Mouse (Mus musculus) myocyte (in vitro differentiated cells): Measurements from ENCODE around the gene Rabgap1l. TPM values are rescaled to one million over a fixed set of nuclear protein-coding genes. Genes with fewer than 3 reads are reported as not detected.

ENCODE experiments used
- H3K27me3 ChIP-seq: one replicate; pipeline ENCODE4 v1.6.1; 2011; ENCODE audit not compliant: control insufficient read depth, insufficient read depth, insufficient read length
- H3K36me3 ChIP-seq: one replicate; pipeline ENCODE4 v1.6.1; 2011; ENCODE audit not compliant: control insufficient read depth, insufficient read depth
- H3K4me2 ChIP-seq: one replicate; pipeline ENCODE4 v1.6.1; 2011; ENCODE audit warnings: low read depth, control low read depth
- H3K4me3 ChIP-seq: one replicate; pipeline ENCODE4 v1.5.1; 2011; ENCODE audit warnings: mild to moderate bottlenecking, control low read depth, moderate library complexity
- H3K79me2 ChIP-seq: one replicate; pipeline ENCODE4 v1.6.1; 2011; ENCODE audit not compliant: control insufficient read depth, insufficient read depth
- H3ac ChIP-seq: one replicate; pipeline ENCODE4 v1.6.1; 2011; ENCODE audit not compliant: control insufficient read depth, insufficient read length
- CEBPB ChIP-seq: IDR thresholded peaks from 2 replicates; pipeline ENCODE4 v1.6.1; 2011; ENCODE audit warnings: mild to moderate bottlenecking, moderate library complexity; ENCODE audit not compliant: poor library complexity, insufficient read depth, severe bottlenecking
- E2F4 ChIP-seq: IDR thresholded peaks from one replicate; pipeline ENCODE4 v1.6.1; 2011; ENCODE audit warnings: mild to moderate bottlenecking, control low read depth, moderate library complexity; ENCODE audit not compliant: insufficient read depth
- MAX ChIP-seq: IDR thresholded peaks from one replicate; pipeline ENCODE4 v1.6.1; 2011; ENCODE audit warnings: low read depth, mild to moderate bottlenecking, control low read depth
- MYOD1 ChIP-seq, 3 experiments: IDR thresholded peaks; one replicate each; pipeline ENCODE4 v1.6.1; 2011; ENCODE audit warnings: control low read depth in 2 of 3, low read depth in 2 of 3, mild to moderate bottlenecking in 2 of 3, moderate library complexity in 1 of 3; ENCODE audit not compliant: insufficient read length in 2 of 3, control insufficient read depth in 1 of 3
- MYOG ChIP-seq, 3 experiments: IDR thresholded peaks; one replicate each; pipeline ENCODE4 v1.6.1; 2011; ENCODE audit warnings: control low read depth in 2 of 3, low read depth in 2 of 3, mild to moderate bottlenecking in 2 of 3; ENCODE audit not compliant: insufficient read length in 2 of 3, control insufficient read depth in 1 of 3, insufficient read depth in 1 of 3
- POLR2A ChIP-seq: IDR thresholded peaks from one replicate; pipeline ENCODE4 v1.6.1; 2011; ENCODE audit warnings: low read depth, mild to moderate bottlenecking, control low read depth, moderate library complexity; ENCODE audit not compliant: insufficient read length
- POLR2AphosphoS2 ChIP-seq: IDR thresholded peaks from one replicate; pipeline ENCODE4 v1.6.1; 2011; ENCODE audit warnings: low read depth, control low read depth; ENCODE audit not compliant: insufficient read length
- REST ChIP-seq: IDR thresholded peaks from one replicate; pipeline ENCODE4 v1.6.1; 2011; ENCODE audit warnings: mild to moderate bottlenecking, control low read depth, moderate library complexity; ENCODE audit not compliant: insufficient read depth, insufficient read length
- SRF ChIP-seq: IDR thresholded peaks from one replicate; pipeline ENCODE4 v1.6.1; 2011; ENCODE audit warnings: low read depth; ENCODE audit not compliant: control insufficient read depth, insufficient read length
- TCF12 ChIP-seq: IDR thresholded peaks from one replicate; pipeline ENCODE4 v1.6.1; 2011; ENCODE audit warnings: mild to moderate bottlenecking, control low read depth; ENCODE audit not compliant: poor library complexity, insufficient read depth, severe bottlenecking
- TCF3 ChIP-seq: IDR thresholded peaks from one replicate; pipeline ENCODE4 v1.6.1; 2011; ENCODE audit warnings: low read depth, control low read depth; ENCODE audit not compliant: insufficient read length
- USF1 ChIP-seq: IDR thresholded peaks from one replicate; pipeline ENCODE4 v1.6.1; 2011; ENCODE audit warnings: low read depth, mild to moderate bottlenecking, control low read depth, moderate library complexity
- polyA plus RNA-seq: library from polyadenylated mRNA; unstranded; fragments of >200 nt; fragmentation: generic; extraction: Trizol; gene quantifications from one replicate; pipeline ENCODE4 v1.2.1, GENCODE M21; 2012; ENCODE audit warnings: missing spikeins

The Rabgap1l gene
- polyA plus RNA-seq, 1 experiment, result 6.3 TPM

DNA sequence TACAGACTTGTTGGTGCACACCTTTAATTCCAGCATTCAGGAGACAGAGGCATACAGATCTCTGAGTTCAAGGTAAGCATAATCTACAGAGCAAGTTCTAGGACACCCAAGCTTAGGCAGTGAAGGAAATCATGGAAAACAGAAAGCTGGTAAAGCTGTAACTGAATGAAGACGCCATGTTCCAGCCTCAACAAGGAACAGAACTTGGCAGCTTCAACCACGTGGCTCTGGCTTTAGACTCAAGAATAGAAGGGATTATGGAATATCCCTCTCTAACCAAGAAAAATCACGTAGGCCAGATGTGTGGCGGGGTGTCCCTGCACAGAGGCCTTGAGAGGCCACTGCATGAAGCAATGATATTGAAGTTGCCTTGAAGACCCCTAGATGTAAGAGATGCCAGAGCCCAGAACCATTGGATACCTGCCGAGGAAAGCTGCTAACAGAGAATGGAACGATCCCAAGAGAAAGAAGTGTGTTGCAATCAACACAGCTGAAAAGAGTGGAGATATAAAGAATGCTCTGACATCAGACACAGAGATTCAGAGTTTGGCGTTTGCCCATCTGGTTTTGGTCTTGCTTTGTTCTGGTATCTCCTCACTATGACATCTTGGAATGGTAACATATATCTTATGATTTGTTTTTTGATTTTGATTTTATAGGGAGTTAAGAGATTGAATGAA is 102.4 kb downstream of the Rabgap1l start:
- no peaks in the 10 kb centered on the region for H3K36me3 ChIP-seq

DNA sequence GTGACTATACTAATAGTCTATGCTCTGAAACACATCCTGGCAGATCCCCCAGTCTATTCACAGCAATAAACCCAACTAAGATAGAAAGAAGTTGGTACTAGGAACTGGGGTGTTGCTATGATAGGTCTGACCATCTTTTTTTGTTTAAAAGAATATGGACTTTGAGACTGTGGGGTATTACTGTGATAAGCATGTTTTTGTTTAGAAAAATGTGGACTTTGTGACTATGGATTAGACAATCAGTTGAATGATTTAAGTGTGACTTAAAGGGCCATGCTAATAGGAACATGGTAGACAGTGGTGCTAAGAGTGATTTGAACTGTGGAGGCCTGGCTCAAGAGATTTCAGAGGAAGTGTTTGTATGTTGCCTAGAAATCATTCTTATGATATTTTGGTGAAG is 103.5 kb downstream of the Rabgap1l start:
- H3ac ChIP-seq, result no peak overlapping the region
- no peak overlapping the region for H3K4me2 ChIP-seq
- H3K27me3 ChIP-seq, result no peaks in the 10 kb centered on the region
- H3K79me2 ChIP-seq, result no peaks in the 10 kb centered on the region
- TF ChIP-seq USF1 (no peak), TCF3 (no peak), MAX (no peak), REST (no peak), E2F4 (no peak), POLR2A (no peak), CEBPB (no peak), POLR2AphosphoS2 (no peak), MYOD1 (IDR thresholded peaks at IDR 0.05; ENCODE audit: control insufficient read depth in 1 of 3, insufficient read length in 2 of 3, low read depth in 2 of 3) (no peak), TCF12 (no peak), MYOG (IDR thresholded peaks at IDR 0.05; ENCODE audit: control insufficient read depth in 1 of 3, insufficient read depth in 1 of 3, insufficient read length in 2 of 3, low read depth in 2 of 3) (no peak), SRF (no peak)
- H3K36me3 ChIP-seq, result no peaks in the 10 kb centered on the region
- no peak overlapping the region for H3K4me3 ChIP-seq

More for the DNA sequence above, 102.4 kb downstream of the Rabgap1l start:
- Histone ChIP-seq H3K79me2 (no peaks in the 10 kb centered on the region), H3K4me2 (no peak overlapping the region), H3ac (no peak overlapping the region), H3K27me3 (no peaks in the 10 kb centered on the region), H3K4me3 (no peak overlapping the region)
- TF ChIP-seq USF1 (no peak), MYOG (IDR thresholded peaks at IDR 0.05; ENCODE audit: control insufficient read depth in 1 of 3, insufficient read depth in 1 of 3, insufficient read length in 2 of 3, low read depth in 2 of 3) (no peak), CEBPB (peak; percentile 69; the same call in 1 of the 2 replicates), E2F4 (no peak), MAX (no peak)

DNA sequence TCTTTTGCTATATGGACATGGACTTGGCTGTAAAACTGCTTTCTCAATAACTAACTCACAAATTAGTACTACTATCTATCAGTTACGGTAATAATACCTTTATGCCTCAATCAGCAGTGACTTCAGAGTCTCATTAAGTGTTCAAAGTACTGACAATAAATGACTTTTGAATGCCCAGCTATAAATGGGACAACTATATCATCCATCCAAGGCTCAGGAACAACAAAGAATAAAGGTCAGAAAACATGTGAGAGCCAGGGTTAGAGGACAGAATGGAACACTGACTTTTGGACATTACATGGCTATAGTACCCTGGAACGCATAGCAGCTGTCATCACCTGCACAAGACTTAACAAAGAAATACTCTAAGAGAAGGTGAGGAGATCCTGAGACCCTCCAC is 108.8 kb downstream of the Rabgap1l start:
- TF ChIP-seq SRF, result no peak
- TF ChIP-seq MYOD1 (IDR thresholded peaks at IDR 0.05; ENCODE audit: control insufficient read depth in 1 of 3, insufficient read length in 2 of 3, low read depth in 2 of 3), result no peak
- TF ChIP-seq E2F4, result no peak
- no peak for TF ChIP-seq USF1
- no peak for TF ChIP-seq TCF3
- TF ChIP-seq POLR2AphosphoS2, result no peak
- TF ChIP-seq MAX, result no peak
- no peak for TF ChIP-seq REST
- TF ChIP-seq TCF12, result no peak
- TF ChIP-seq POLR2A, result no peak
- no peak for TF ChIP-seq CEBPB
- TF ChIP-seq MYOG (IDR thresholded peaks at IDR 0.05; ENCODE audit: control insufficient read depth in 1 of 3, insufficient read depth in 1 of 3, insufficient read length in 2 of 3, low read depth in 2 of 3), result no peak
- H3K27me3 ChIP-seq, result no peaks in the 10 kb centered on the region
- H3K4me2 ChIP-seq, result no peak overlapping the region
- no peaks in the 10 kb centered on the region for H3K79me2 ChIP-seq
- H3K36me3 ChIP-seq, result no peaks in the 10 kb centered on the region
- no peak overlapping the region for H3K4me3 ChIP-seq
- no peak overlapping the region for H3ac ChIP-seq

DNA sequence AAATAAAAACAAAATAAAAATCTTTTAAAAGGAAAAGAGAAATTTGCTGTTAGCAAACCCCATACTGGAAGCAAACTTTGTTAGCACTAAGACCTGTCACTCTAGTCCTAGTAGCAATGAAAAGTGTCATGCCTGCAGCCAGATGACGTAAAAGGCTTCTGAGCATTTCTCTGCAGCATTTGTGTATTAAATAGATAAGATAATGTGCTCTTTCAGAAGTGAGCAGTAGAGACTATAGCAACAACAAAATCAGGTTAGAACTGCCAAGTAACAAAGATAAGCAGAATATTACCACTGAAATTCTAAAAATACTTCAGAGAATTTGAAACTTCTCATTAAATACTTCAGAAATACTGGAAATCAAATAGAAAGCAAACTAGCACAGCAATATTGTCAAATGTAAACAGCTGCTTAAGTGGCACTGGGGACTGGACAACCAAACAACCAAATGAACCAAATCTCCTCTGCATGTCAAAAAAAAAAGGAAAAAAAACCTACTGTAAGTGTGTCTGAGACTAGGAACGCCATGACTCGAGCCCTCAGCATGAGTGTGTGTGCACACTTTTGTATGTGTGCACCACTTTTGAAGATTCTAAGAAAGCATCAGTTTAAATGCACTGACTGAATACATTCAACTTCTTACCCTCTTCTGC is 111.5 kb downstream of the Rabgap1l start:
- Histone ChIP-seq H3K4me2 (no peak overlapping the region), H3K4me3 (no peak overlapping the region), H3K27me3 (no peaks in the 10 kb centered on the region), H3K36me3 (no peaks in the 10 kb centered on the region), H3K79me2 (no peaks in the 10 kb centered on the region), H3ac (no peak overlapping the region)
- no peak for TF ChIP-seq POLR2A
- TF ChIP-seq REST, result no peak
- TF ChIP-seq MAX, result no peak
- TF ChIP-seq SRF, result no peak
- no peak for TF ChIP-seq MYOD1 (IDR thresholded peaks at IDR 0.05; ENCODE audit: control insufficient read depth in 1 of 3, insufficient read length in 2 of 3, low read depth in 2 of 3)
- no peak for TF ChIP-seq TCF12
- no peak for TF ChIP-seq TCF3
- TF ChIP-seq E2F4, result no peak
- no peak for TF ChIP-seq USF1
- no peak for TF ChIP-seq MYOG (IDR thresholded peaks at IDR 0.05; ENCODE audit: control insufficient read depth in 1 of 3, insufficient read depth in 1 of 3, insufficient read length in 2 of 3, low read depth in 2 of 3)
- no peak for TF ChIP-seq POLR2AphosphoS2
